Mouse (Mus musculus) liver, embryonic 13.5 days (tissue): ENCODE data around the gene Crb1. TPM values are rescaled to one million over a fixed set of nuclear protein-coding genes. Genes with fewer than 3 reads are reported as not detected.
A peak's percentile ranks its signal among the peaks of the same experiment; 100 is the strongest.
"Not testable (repeated sequence)": the region's sequence is repeated elsewhere in the genome, so short reads cannot be mapped to it uniquely, and the experiment has no call there.

ENCODE experiments used
- ATAC-seq: fragments of 200-750 bp; cut with Nextera tagmentation; 2 replicates; pipeline ENCODE4 v1.8.0; 2017; ENCODE audit warnings: low read depth, mild to moderate bottlenecking, moderate number of reproducible peaks, moderate library complexity
- DNase-seq: peaks from one replicate; pipeline ENCODE4 v3.0.0; 2022
- H3K27ac ChIP-seq: fragments of 300-500 bp; sonication (generic); 2 replicates; pipeline ENCODE4 v1.5.1; 2015; ENCODE audit warnings: moderate library complexity, mild to moderate bottlenecking, inconsistent platforms
- H3K27me3 ChIP-seq: fragments of 300-500 bp; sonication (generic); 2 replicates; pipeline ENCODE4 v1.6.1; 2015; ENCODE audit warnings: mild to moderate bottlenecking, inconsistent platforms
- H3K36me3 ChIP-seq: fragments of 300-500 bp; sonication (generic); 2 replicates; pipeline ENCODE4 v1.6.1; 2015; ENCODE audit warnings: mild to moderate bottlenecking, inconsistent platforms
- H3K4me1 ChIP-seq: fragments of 300-500 bp; sonication (generic); replicated peaks from 2 replicates; pipeline ENCODE4 v1.6.1; 2015; ENCODE audit warnings: inconsistent platforms
- H3K4me2 ChIP-seq: fragments of 300-500 bp; sonication (generic); 2 replicates; pipeline ENCODE4 v1.6.1; 2015; ENCODE audit warnings: inconsistent platforms, mild to moderate bottlenecking, moderate library complexity
- H3K4me3 ChIP-seq: fragments of 300-500 bp; sonication (generic); replicated peaks from 2 replicates; pipeline ENCODE4 v1.5.1; 2015; ENCODE audit warnings: mild to moderate bottlenecking, inconsistent platforms
- H3K9ac ChIP-seq: fragments of 300-500 bp; sonication (generic); 2 replicates; pipeline ENCODE4 v1.6.1; 2015; ENCODE audit warnings: mild to moderate bottlenecking, inconsistent platforms
- H3K9me3 ChIP-seq: fragments of 300-500 bp; sonication (generic); replicated peaks from 2 replicates; pipeline ENCODE4 v1.6.1; 2016; ENCODE audit warnings: inconsistent platforms
- WGBS: fragments of 180-500 bp; shearing (Covaris S2); methylation state at CpG from one replicate; pipeline ENCODE4 v1.1.7; 2015; ENCODE audit not compliant: insufficient replicate concordance; 5-methylcytosine and 5-hydroxymethylcytosine counted together
- polyA plus RNA-seq: library from polyadenylated mRNA; unstranded; fragments of >200 nt; fragmentation: Nextera tagmentation; extraction: Ambion mirVana; gene quantifications from 2 replicates; pipeline ENCODE4 v1.2.1, GENCODE M21; 2015

Gene Crb1
- polyA plus RNA-seq = not detected in 2 replicates

- WGBS = 9% methylated on average over 5 of the region's 5 CpGs
- H3K9ac ChIP-seq = no peak within 1 kb of the TSS
- H3K4me3 ChIP-seq = no peak within 1 kb of the TSS
- H3K27ac ChIP-seq = no peak within 1 kb of the TSS
- no peaks in the 10 kb centered on the region for H3K27me3 ChIP-seq
- no peaks in the 10 kb centered on the region for H3K4me1 ChIP-seq
- H3K9me3 ChIP-seq = no peaks in the 10 kb centered on the region
- no peak for ATAC-seq
- DNase-seq = no peak
- no peaks in the 10 kb centered on the region for H3K36me3 ChIP-seq
- no peak within 1 kb of the TSS for H3K4me2 ChIP-seq
These were observed at the start of gene Crb1 for GRCm38 (mm10) chr1:139376638-139377286. Gene Crb1 (minus strand): TSS chr1:139377100.

GRCm38 (mm10) chr1:139425006-139425405 is 48.1 kb upstream of the Crb1 start:
- peak overlapping the region; percentile 49; the same call in 1 of the 2 replicates for H3K9ac ChIP-seq

GRCm38 (mm10) chr1:139423931-139424330 is 47.0 kb upstream of the Crb1 start:
- Histone ChIP-seq H3K9ac (peak overlapping the region; percentile 95), H3K27me3 (no peaks in the 10 kb centered on the region), H3K4me2 (peak overlapping the region; percentile 89), H3K9me3 (no peaks in the 10 kb centered on the region), H3K36me3 (peaks cover 5% of the 10 kb centered on the region), H3K4me3 (peak overlapping the region; percentile 89), H3K27ac (no peak overlapping the region), H3K4me1 (peaks cover 42% of the 10 kb centered on the region)
- 24% methylated on average over 10 of the region's 10 CpGs for WGBS
- DNase-seq (no peak), ATAC-seq (no peak)

More at GRCm38 (mm10) chr1:139425006-139425405, 48.1 kb upstream of the Crb1 start:
- Histone ChIP-seq H3K27ac (no peak overlapping the region), H3K4me1 (peaks cover 42% of the 10 kb centered on the region), H3K27me3 (no peaks in the 10 kb centered on the region), H3K9me3 (no peaks in the 10 kb centered on the region), H3K4me3 (peak overlapping the region; percentile 32), H3K4me2 (peak overlapping the region; percentile 52), H3K36me3 (peaks cover 14% of the 10 kb centered on the region)
- ATAC-seq = no peak
- WGBS = 66% methylated on average over 3 of the region's 3 CpGs
- no peak for DNase-seq

- Histone ChIP-seq H3K27me3 (no peaks in the 10 kb centered on the region), H3K4me3 (peak overlapping the region; percentile 89), H3K4me2 (peak overlapping the region; percentile 89), H3K4me1 (peaks cover 42% of the 10 kb centered on the region), H3K9ac (peak overlapping the region; percentile 95), H3K9me3 (no peaks in the 10 kb centered on the region), H3K27ac (peak overlapping the region; percentile 84; the same call in 1 of the 2 replicates), H3K36me3 (peaks cover 4% of the 10 kb centered on the region; the same call in 1 of the 2 replicates)
- DNase-seq (no peak), ATAC-seq (no peak)
- WGBS = 25% methylated on average over 10 of the region's 10 CpGs
These were observed 46.0 kb upstream of the Crb1 start for GRCm38 (mm10) chr1:139422941-139423340.

GRCm38 (mm10) chr1:139421875-139422791 is 45.2 kb upstream of the Crb1 start, which contains the start of gene Zbtb41:
Gene Zbtb41 (plus strand): TSS chr1:139422288.
- H3K9ac ChIP-seq = peak within 1 kb of the TSS; percentile 95
- no peaks in the 10 kb centered on the region for H3K27me3 ChIP-seq
- peak within 1 kb of the TSS; percentile 89 for H3K4me2 ChIP-seq
- DNase-seq = peak; percentile 83
- peaks cover 4% of the 10 kb centered on the region; the same call in 1 of the 2 replicates for H3K36me3 ChIP-seq
- peak within 1 kb of the TSS; percentile 89 for H3K4me3 ChIP-seq
- peak; percentile 96 for ATAC-seq
- WGBS = under 1% methylated on average over 81 of the region's 88 CpGs
- no peaks in the 10 kb centered on the region for H3K9me3 ChIP-seq
- peaks cover 42% of the 10 kb centered on the region for H3K4me1 ChIP-seq
- H3K27ac ChIP-seq = peak within 1 kb of the TSS; percentile 84

- H3K4me1 ChIP-seq = peaks cover 39% of the 10 kb centered on the region
- H3K27me3 ChIP-seq = no peaks in the 10 kb centered on the region
- peak overlapping the region; percentile 89 for H3K4me2 ChIP-seq
- 4% methylated on average over 8 of the region's 8 CpGs for WGBS
- peaks cover 4% of the 10 kb centered on the region; the same call in 1 of the 2 replicates for H3K36me3 ChIP-seq
- H3K27ac ChIP-seq = peak overlapping the region; percentile 84
- DNase-seq (no peak), ATAC-seq (peak; percentile 29)
- peak overlapping the region; percentile 95 for H3K9ac ChIP-seq
- peak overlapping the region; percentile 89 for H3K4me3 ChIP-seq
- H3K9me3 ChIP-seq = no peaks in the 10 kb centered on the region
These were observed 44.6 kb upstream of the Crb1 start for GRCm38 (mm10) chr1:139421521-139421874.

- ATAC-seq = no peak
- Histone ChIP-seq H3K4me1 (no peaks in the 10 kb centered on the region), H3K4me3 (no peak overlapping the region), H3K9me3 (no peaks in the 10 kb centered on the region), H3K9ac (no peak overlapping the region), H3K27me3 (no peaks in the 10 kb centered on the region), H3K36me3 (no peaks in the 10 kb centered on the region), H3K27ac (no peak overlapping the region), H3K4me2 (no peak overlapping the region)
- DNase-seq = no peak
- 24% methylated on average over 3 of the region's 3 CpGs for WGBS
These were observed 36.6 kb upstream of the Crb1 start for GRCm38 (mm10) chr1:139413465-139413864.

- not testable (repeated sequence) for H3K4me3 ChIP-seq, DNase-seq, H3K9ac ChIP-seq, ATAC-seq, H3K9me3 ChIP-seq, H3K27me3 ChIP-seq, H3K36me3 ChIP-seq, H3K4me2 ChIP-seq, H3K27ac ChIP-seq, H3K4me1 ChIP-seq
- 72% methylated on average over 2 of the region's 2 CpGs for WGBS
These were observed 35.5 kb upstream of the Crb1 start for GRCm38 (mm10) chr1:139412365-139412764.

- H3K4me2 ChIP-seq = no peak overlapping the region
- no peak for ATAC-seq
- no peak overlapping the region for H3K27ac ChIP-seq
- H3K9me3 ChIP-seq = no peaks in the 10 kb centered on the region
- no peak overlapping the region for H3K9ac ChIP-seq
- H3K36me3 ChIP-seq = no peaks in the 10 kb centered on the region
- WGBS = 51% methylated on average over 5 of the region's 5 CpGs
- no peak overlapping the region for H3K4me3 ChIP-seq
- DNase-seq = no peak
- no peaks in the 10 kb centered on the region for H3K4me1 ChIP-seq
- H3K27me3 ChIP-seq = no peaks in the 10 kb centered on the region
These were observed 30.8 kb upstream of the Crb1 start for GRCm38 (mm10) chr1:139407701-139408100.

GRCm38 (mm10) chr1:139405766-139406165 is 28.9 kb upstream of the Crb1 start:
- no peak for ATAC-seq
- no peak overlapping the region for H3K4me2 ChIP-seq
- H3K27me3 ChIP-seq = no peaks in the 10 kb centered on the region
- H3K36me3 ChIP-seq = no peaks in the 10 kb centered on the region
- no peaks in the 10 kb centered on the region for H3K4me1 ChIP-seq
- H3K27ac ChIP-seq = no peak overlapping the region
- H3K4me3 ChIP-seq = no peak overlapping the region
- H3K9me3 ChIP-seq = no peaks in the 10 kb centered on the region
- no peak overlapping the region for H3K9ac ChIP-seq
- no peak for DNase-seq

GRCm38 (mm10) chr1:139396589-139396988 is 19.7 kb upstream of the Crb1 start:
- no peak overlapping the region for H3K27ac ChIP-seq
- no peaks in the 10 kb centered on the region for H3K36me3 ChIP-seq
- WGBS = 38% methylated on average over 1 of the region's 1 CpGs
- H3K4me1 ChIP-seq = no peaks in the 10 kb centered on the region
- DNase-seq (no peak), ATAC-seq (no peak)
- no peak overlapping the region for H3K4me2 ChIP-seq
- no peaks in the 10 kb centered on the region for H3K9me3 ChIP-seq
- no peak overlapping the region for H3K9ac ChIP-seq
- no peak overlapping the region for H3K4me3 ChIP-seq
- no peaks in the 10 kb centered on the region for H3K27me3 ChIP-seq
